Mouse (Mus musculus) testis, adult 2 months (tissue): Measurements from ENCODE around the gene Josd1.

Source experiments
- CTCF ChIP-seq: fragments of 200-500 bp; IDR thresholded peaks from 2 replicates; pipeline ENCODE4 v1.5.1; 2012; ENCODE audit warnings: low read depth, mild to moderate bottlenecking, inconsistent platforms, low read length, moderate library complexity; ENCODE audit not compliant: control insufficient read depth, insufficient read depth, insufficient replicate concordance
- POLR2A ChIP-seq: fragments of 200-500 bp; IDR thresholded peaks from 2 replicates; pipeline ENCODE4 v1.6.1; 2012; ENCODE audit warnings: low read depth, mild to moderate bottlenecking, inconsistent platforms, low read length, moderate library complexity; ENCODE audit not compliant: control insufficient read depth

GRCm38 (mm10) chr15:79727840-79728239, 40.1 kb upstream of the Josd1 start:
- TF ChIP-seq POLR2A, result no peak
- TF ChIP-seq CTCF, result no peak
